Comparison of ENCODE assay signal across 21 mouse cellular contexts in genomic region chr6:126932896-126933295, GRCm38 (mm10). TPM values are rescaled to one million over a fixed set of nuclear protein-coding genes. Genes with fewer than 3 reads are reported as not detected.
"Had no signal": no experiment of that assay in that cellular context is flagged by ENCODE, and none has a peak within 500 bp of the region (broad histone marks: within the 10 kb centered on the region; RNA-seq: fewer than 3 reads in every experiment).

No protein-coding gene starts in this region.

- H3K9me3 ChIP-seq: liver, embryonic 13.5 days; midbrain, embryonic 12.5 days; midbrain, embryonic 15.5 days; neural tube, embryonic 12.5 days; neural tube, embryonic 15.5 days had no signal

- H3K4me3 ChIP-seq: left cerebral cortex, adult 2 months; liver, embryonic 13.5 days; midbrain, embryonic 12.5 days; midbrain, embryonic 15.5 days; neural tube, embryonic 12.5 days; neural tube, embryonic 15.5 days had no signal

- H3K36me3 ChIP-seq: midbrain, embryonic 15.5 days; neural tube, embryonic 15.5 days had no signal

- H3K4me2 ChIP-seq: liver, embryonic 13.5 days; midbrain, embryonic 12.5 days; midbrain, embryonic 15.5 days; neural tube, embryonic 12.5 days; neural tube, embryonic 15.5 days had no signal

- H3K27me3 ChIP-seq: liver, embryonic 13.5 days; midbrain, embryonic 12.5 days; midbrain, embryonic 15.5 days; neural tube, embryonic 12.5 days; neural tube, embryonic 15.5 days had no signal

- ATAC-seq: midbrain, embryonic 15.5 days had no signal

- H3K27ac ChIP-seq: kidney, postnatal 0 days; left cerebral cortex, adult 2 months; liver, embryonic 13.5 days; midbrain, embryonic 12.5 days; midbrain, embryonic 15.5 days; neural tube, embryonic 12.5 days; neural tube, embryonic 15.5 days had no signal

- DNase-seq: kidney, adult 9 months; kidney, postnatal 36 days; layer of hippocampus, postnatal 36 days; liver, embryonic 13.5 days; lung, adult 2 months; lung, postnatal 14 days; lung, postnatal 4 days; retina, postnatal 1 day; thymus, adult 18-20 months; thymus, postnatal 14 days; thymus, postnatal 4 days had no signal

- H3K9ac ChIP-seq: liver, embryonic 13.5 days; midbrain, embryonic 12.5 days; midbrain, embryonic 15.5 days; neural tube, embryonic 12.5 days; neural tube, embryonic 15.5 days had no signal

- H3K4me1 ChIP-seq: neural tube, embryonic 12.5 days; neural tube, embryonic 15.5 days had no signal

RNA-seq across cellular contexts. Expression of gene Dyrk4, which starts 11.3 kb away (rescaled TPM):
- total RNA-seq: left cerebral cortex, adult 2 months; liver, adult 2 months; megakaryocyte progenitor cell, adult 5-6 weeks had no signal
- polyA plus RNA-seq: kidney, postnatal 0 days; limb, embryonic 11.5 days; liver, adult 2 months; liver, embryonic 13.5 days; midbrain, embryonic 12.5 days; midbrain, embryonic 15.5 days; neural tube, embryonic 12.5 days; stomach, embryonic 16.5 days had no signal
